Mouse (Mus musculus) kidney, postnatal 14 days (tissue): ENCODE measurements around the gene Sfn.

Source experiments
- DNase-seq: peaks from one replicate; pipeline ENCODE4 v3.0.0; 2022; ENCODE audit warnings: mixed read lengths

The Sfn gene

GRCm38 (mm10) chr4:133619473-133620136, 17.6 kb upstream of the Sfn start:
- DNase-seq = no peak

GRCm38 (mm10) chr4:133617936-133618335, 16.0 kb upstream of the Sfn start:
- DNase-seq = no peak

GRCm38 (mm10) chr4:133615416-133615815, 13.4 kb upstream of the Sfn start:
- peak; percentile 50 for DNase-seq

GRCm38 (mm10) chr4:133614274-133614761, 12.3 kb upstream of the Sfn start:
- DNase-seq = no peak

GRCm38 (mm10) chr4:133613867-133614266, 11.9 kb upstream of the Sfn start:
- DNase-seq = no peak

GRCm38 (mm10) chr4:133613026-133613425, 11.1 kb upstream of the Sfn start:
- no peak for DNase-seq

- no peak for DNase-seq
Measured at GRCm38 (mm10) chr4:133612416-133612815, 10.4 kb upstream of the Sfn start.

GRCm38 (mm10) chr4:133611815-133612214, 9.8 kb upstream of the Sfn start:
- DNase-seq = no peak

- DNase-seq = peak; percentile 87
Measured at GRCm38 (mm10) chr4:133609719-133610118, 7.8 kb upstream of the Sfn start.

- no peak for DNase-seq
Measured at GRCm38 (mm10) chr4:133607284-133607683, 5.3 kb upstream of the Sfn start.

GRCm38 (mm10) chr4:133605330-133605729, 3.4 kb upstream of the Sfn start:
- no peak for DNase-seq

- DNase-seq = no peak
Measured at GRCm38 (mm10) chr4:133604856-133605255, 2.9 kb upstream of the Sfn start.

- no peak for DNase-seq
Measured at GRCm38 (mm10) chr4:133604175-133604574, 2.2 kb upstream of the Sfn start.

GRCm38 (mm10) chr4:133603056-133603455, 1.1 kb upstream of the Sfn start:
- no peak for DNase-seq

- no peak for DNase-seq
Measured at GRCm38 (mm10) chr4:133600306-133600705, 1.7 kb downstream of the Sfn start.

- DNase-seq = peak; percentile 95
Measured at GRCm38 (mm10) chr4:133599571-133600073, 2.3 kb downstream of the Sfn start.

GRCm38 (mm10) chr4:133599116-133599515, 2.9 kb downstream of the Sfn start:
- DNase-seq = no peak

GRCm38 (mm10) chr4:133598616-133599015, 3.4 kb downstream of the Sfn start:
- peak; percentile 43 for DNase-seq

GRCm38 (mm10) chr4:133596084-133596483, 5.9 kb downstream of the Sfn start:
- DNase-seq = no peak

- no peak for DNase-seq
Measured at GRCm38 (mm10) chr4:133595538-133595937, 6.4 kb downstream of the Sfn start.

GRCm38 (mm10) chr4:133592570-133592969, 9.4 kb downstream of the Sfn start:
- DNase-seq = peak; percentile 86

- DNase-seq = peak; percentile 88
Measured at GRCm38 (mm10) chr4:133584059-133584951, 17.7 kb downstream of the Sfn start, which contains the start of gene Gpn2. Gene Gpn2, plus strand, starts transcription at chr4:133584362.

GRCm38 (mm10) chr4:133583690-133584058, 18.3 kb downstream of the Sfn start:
- no peak for DNase-seq

- no peak for DNase-seq
Measured at GRCm38 (mm10) chr4:133577983-133578382, 24.0 kb downstream of the Sfn start.
